In genomic region chr10:18021576-18022311, GRCm38 (mm10) we compare ENCODE assay signal across 8 mouse cellular contexts. TPM values are rescaled to one million over a fixed set of nuclear protein-coding genes. Genes with fewer than 3 reads are reported as not detected.
A peak's percentile ranks its signal among the peaks of the same experiment; 100 is the strongest.
DNase-seq lines count a peak whose midpoint lies in the region; ATAC-seq and TF ChIP-seq lines count a peak whose summit lies in the region.

No protein-coding gene starts in this region.

- no peak for TF ChIP-seq POLR2A in thymus, adult 2 months (IDR thresholded peaks at IDR 0.05; ENCODE audit: control insufficient read depth, extremely low read depth, insufficient read depth, low read length, poor library complexity)

- H3K9me3 ChIP-seq in intestine, embryonic 16.5 days (ENCODE audit: control insufficient read depth, low read length): no peaks in the 10 kb centered on the region
- no peaks in the 10 kb centered on the region for H3K9me3 ChIP-seq in neural tube, embryonic 11.5 days (ENCODE audit: control insufficient read depth, low read length)

- no peak for TF ChIP-seq CTCF in thymus, adult 2 months (IDR thresholded peaks at IDR 0.05; ENCODE audit: borderline replicate concordance, control insufficient read depth, extremely low read depth, insufficient read depth, low read length, poor library complexity)

- H3K4me1 ChIP-seq in thymus, adult 2 months (replicated peaks; ENCODE audit: control insufficient read depth, insufficient read depth, low read length): peaks cover 2% of the 10 kb centered on the region
- H3K4me1 ChIP-seq in intestine, embryonic 16.5 days (ENCODE audit: control insufficient read depth, insufficient read depth, low read length): 0 out of 2 replicates have a peak, but pooled peaks cover 7% of the 10 kb centered on the region
- peaks cover 2% of the 10 kb centered on the region; the same call in 1 of the 2 replicates for H3K4me1 ChIP-seq in neural tube, embryonic 11.5 days (ENCODE audit: control insufficient read depth, insufficient read depth, low read length)

- H3K4me3 ChIP-seq in thymus, adult 2 months (ENCODE audit: control insufficient read depth, insufficient read depth, low read length): peak overlapping the region; percentile 72
- peak overlapping the region; percentile 79 for H3K4me3 ChIP-seq in intestine, embryonic 16.5 days (ENCODE audit: low read length)
- peak overlapping the region; percentile 76 for H3K4me3 ChIP-seq in neural tube, embryonic 11.5 days (ENCODE audit: low read depth, low read length)

- no peaks in the 10 kb centered on the region for H3K27me3 ChIP-seq in thymus, adult 2 months (ENCODE audit: control insufficient read depth, insufficient read depth, low read length)
- no peaks in the 10 kb centered on the region for H3K27me3 ChIP-seq in intestine, embryonic 16.5 days (replicated peaks; ENCODE audit: control insufficient read depth, insufficient read depth, low read length)
- no peaks in the 10 kb centered on the region for H3K27me3 ChIP-seq in neural tube, embryonic 11.5 days (ENCODE audit: control insufficient read depth, insufficient read depth, low read length)

- H3K9ac ChIP-seq in intestine, embryonic 16.5 days (ENCODE audit: low read depth, low read length): peak overlapping the region; percentile 96
- H3K9ac ChIP-seq in neural tube, embryonic 11.5 days (ENCODE audit: low read length): peak overlapping the region; percentile 93

- 43% methylated on average over 14 of the region's 14 CpGs for WGBS in thymus, adult 2 months
- WGBS in intestine, embryonic 16.5 days: 32% methylated on average over 14 of the region's 14 CpGs
- WGBS in neural tube, embryonic 11.5 days: 39% methylated on average over 14 of the region's 14 CpGs

- peak overlapping the region; percentile 84 for H3K4me2 ChIP-seq in intestine, embryonic 16.5 days (ENCODE audit: low read depth, low read length)
- H3K4me2 ChIP-seq in neural tube, embryonic 11.5 days (ENCODE audit: low read depth): peak overlapping the region; percentile 60

- ATAC-seq in intestine, embryonic 16.5 days: peak; percentile 8; the same call in 1 of the 2 replicates
- peak; percentile 26; the same call in 1 of the 2 replicates for ATAC-seq in neural tube, embryonic 11.5 days (ENCODE audit: insufficient read depth, low FRiP score, low TSS enrichment)

- peaks cover 15% of the 10 kb centered on the region for H3K36me3 ChIP-seq in thymus, adult 2 months (ENCODE audit: control insufficient read depth, insufficient read depth, low read length)
- H3K36me3 ChIP-seq in intestine, embryonic 16.5 days (ENCODE audit: control insufficient read depth, insufficient read depth, low read length): peaks cover 3% of the 10 kb centered on the region; the same call in 1 of the 2 replicates
- H3K36me3 ChIP-seq in neural tube, embryonic 11.5 days (ENCODE audit: control insufficient read depth, insufficient read depth, low read length): no peaks in the 10 kb centered on the region

- H3K27ac ChIP-seq in thymus, adult 2 months (ENCODE audit: control insufficient read depth, insufficient read depth, low read length): peak overlapping the region; percentile 82; the same call in 1 of the 2 replicates
- peak overlapping the region; percentile 98 for H3K27ac ChIP-seq in intestine, embryonic 16.5 days (ENCODE audit: low read length)
- peak overlapping the region; percentile 93 for H3K27ac ChIP-seq in neural tube, embryonic 11.5 days (ENCODE audit: low read depth, low read length)

- peak; percentile 15 to 17 for DNase-seq in cerebellum, postnatal 14 days
- no peak for DNase-seq in cerebellum, adult 11-12 months
- no peak for DNase-seq in thymus, adult 2 months
- no peak for DNase-seq in thymus, postnatal 36 days
- DNase-seq in neural tube, embryonic 11.5 days (ENCODE audit: low spot score): peak; percentile 21
- no peak for DNase-seq in thymus, postnatal 0 days (ENCODE audit: low spot score)
- no peak for DNase-seq in natural killer cell, adult 2 months (ENCODE audit: low spot score in 2 of 2)

RNA-seq across cellular contexts. Expression of gene Abracl, which starts 1.3 kb away (rescaled TPM):
- polyA plus RNA-seq in thymus, adult 2 months (2012; rRNA removed): 13.8 and 16.0 TPM in 2 replicates
- polyA plus RNA-seq in intestine, embryonic 16.5 days (2015; fragmentation: Nextera tagmentation; extraction: Ambion mirVana): 158 and 162 TPM in 2 replicates
- polyA plus RNA-seq in neural tube, embryonic 11.5 days (2014; fragmentation: Nextera tagmentation; extraction: Ambion mirVana): 179 and 181 TPM in 2 replicates
- polyA plus RNA-seq in thymus, postnatal 0 days (2015; fragmentation: Nextera tagmentation; extraction: Ambion mirVana): 322 and 349 TPM in 2 replicates

RNA-seq across cellular contexts. Expression of gene Reps1, which starts 33.9 kb away (rescaled TPM):
- 95.8 and 98.1 TPM in 2 replicates for polyA plus RNA-seq in thymus, adult 2 months (2012; rRNA removed)
- polyA plus RNA-seq in intestine, embryonic 16.5 days (2015; fragmentation: Nextera tagmentation; extraction: Ambion mirVana): 6.2 and 6.3 TPM in 2 replicates
- polyA plus RNA-seq in neural tube, embryonic 11.5 days (2014; fragmentation: Nextera tagmentation; extraction: Ambion mirVana): 40.3 and 41.3 TPM in 2 replicates
- 20.2 and 24.0 TPM in 2 replicates for polyA plus RNA-seq in thymus, postnatal 0 days (2015; fragmentation: Nextera tagmentation; extraction: Ambion mirVana)

Comparison
In these comparisons a context has a peak if more than half of its experiments do, and no peak if none do; other contexts are left out.
1. DNase-seq: peak in cerebellum, postnatal 14 days (2 of 2) and neural tube, embryonic 11.5 days (single experiment); none in cerebellum, adult 11-12 months (single experiment), thymus, adult 2 months (single experiment), thymus, postnatal 36 days (0 of 2), thymus, postnatal 0 days (single experiment) and natural killer cell, adult 2 months (0 of 2).
2. Peak in every context shown above with its lines, with median percentiles within 50 percentile points of each other: H3K27ac ChIP-seq and H3K4me3 ChIP-seq.